In the genomic region with DNA sequence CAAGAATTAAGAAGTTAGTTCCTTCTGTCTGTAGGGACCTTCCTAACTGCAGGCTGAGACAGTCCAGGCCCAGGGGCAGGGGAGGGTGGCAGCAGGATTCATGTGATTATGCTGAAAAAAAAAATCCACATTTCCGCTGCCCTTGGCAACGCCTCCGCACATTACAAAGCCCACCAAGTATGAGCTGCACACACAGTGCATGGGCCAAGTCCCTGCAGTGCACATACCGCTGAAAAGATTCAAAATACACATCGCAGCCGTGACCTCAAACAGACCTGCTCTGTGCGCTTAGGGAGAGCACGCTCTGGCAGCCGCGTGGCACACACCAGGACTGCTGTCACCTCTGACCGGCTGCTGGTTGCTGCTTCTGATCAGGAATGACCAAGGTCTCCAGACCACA, we compare ENCODE assay signal across 15 mouse cellular contexts.
DNase-seq lines count a peak whose midpoint lies in the region; ATAC-seq and TF ChIP-seq lines count a peak whose summit lies in the region.
"Had no signal": no experiment of that assay in that cellular context is flagged by ENCODE, and none has a peak within 500 bp of the region (broad histone marks: within the 10 kb centered on the region; RNA-seq: fewer than 3 reads in every experiment).

No protein-coding gene starts in this region.

- no peak for DNase-seq in forebrain, postnatal 0 days
- DNase-seq in c-Kit-positive CD71-positive TER-119-positive erythroid progenitor cells, embryonic 14.5 days (ENCODE audit: low spot score), result no peak
- DNase-seq in ovary, postnatal 14 days (ENCODE audit: low spot score), result no peak
- DNase-seq: cerebellum, adult 9-11 months; heart, adult 11 months; layer of hippocampus, postnatal 36 days had no signal

- no peaks in the 10 kb centered on the region for H3K9me3 ChIP-seq in intestine, embryonic 15.5 days
- no peaks in the 10 kb centered on the region for H3K9me3 ChIP-seq in intestine, postnatal 0 days (ENCODE audit: control insufficient read depth)
- H3K9me3 ChIP-seq in forebrain, postnatal 0 days (ENCODE audit: low read length), result no peaks in the 10 kb centered on the region
- H3K9me3 ChIP-seq in limb, embryonic 15.5 days, result no peaks in the 10 kb centered on the region
- H3K9me3 ChIP-seq in stomach, embryonic 16.5 days (replicated peaks; ENCODE audit: control insufficient read depth, low read length), result no peaks in the 10 kb centered on the region
- H3K9me3 ChIP-seq: liver, embryonic 15.5 days; megakaryocyte, embryonic 14.5 days had no signal

- no peak overlapping the region for H3K4me3 ChIP-seq in intestine, embryonic 15.5 days (replicated peaks)
- H3K4me3 ChIP-seq in intestine, postnatal 0 days (ENCODE audit: low read depth, low read length), result no peak overlapping the region
- H3K4me3 ChIP-seq in forebrain, postnatal 0 days (ENCODE audit: low read depth, low read length), result no peak overlapping the region
- H3K4me3 ChIP-seq in limb, embryonic 15.5 days, result no peak overlapping the region
- H3K4me3 ChIP-seq in stomach, embryonic 16.5 days (replicated peaks; ENCODE audit: low read length), result no peak overlapping the region
- H3K4me3 ChIP-seq: erythroblast, embryonic 14.5 days; liver, embryonic 15.5 days; megakaryocyte, embryonic 14.5 days had no signal

- 45% methylated on average over 11 of the region's 11 CpGs for WGBS in intestine, embryonic 15.5 days
- WGBS in intestine, postnatal 0 days, result 52% methylated on average over 11 of the region's 11 CpGs
- WGBS in forebrain, postnatal 0 days, result 39% methylated on average over 11 of the region's 11 CpGs
- WGBS in limb, embryonic 15.5 days, result 65% methylated on average over 11 of the region's 11 CpGs
- WGBS in stomach, embryonic 16.5 days, result 45% methylated on average over 11 of the region's 11 CpGs

- ATAC-seq in intestine, embryonic 15.5 days, result peak; percentile 18; the same call in 1 of the 2 replicates
- no peak for ATAC-seq in intestine, postnatal 0 days
- ATAC-seq in forebrain, postnatal 0 days, result peak; percentile 47; the same call in 1 of the 2 replicates
- ATAC-seq in limb, embryonic 15.5 days (ENCODE audit: insufficient number of reproducible peaks, low FRiP score, low TSS enrichment, low read depth), result no peak
- no peak for ATAC-seq in stomach, embryonic 16.5 days (ENCODE audit: insufficient read depth, low FRiP score)
- ATAC-seq in megakaryocyte-erythroid progenitor cell, adult 5-6 weeks (replicated peaks; ENCODE audit: low FRiP score, low TSS enrichment, poor library complexity, severe bottlenecking), result no peak
- ATAC-seq: CD4-positive, CD25-positive, alpha-beta regulatory T cell, adult 4 months had no signal

- no peak for TF ChIP-seq CTCF in intestine, postnatal 0 days (IDR thresholded peaks at IDR 0.05; ENCODE audit: low read depth)
- TF ChIP-seq CTCF in forebrain, postnatal 0 days (IDR thresholded peaks at IDR 0.05; ENCODE audit: low read depth), result no peak

- no peak overlapping the region for H3K9ac ChIP-seq in intestine, embryonic 15.5 days
- H3K9ac ChIP-seq in intestine, postnatal 0 days (ENCODE audit: low read depth, low read length), result no peak overlapping the region
- H3K9ac ChIP-seq in forebrain, postnatal 0 days, result no peak overlapping the region
- H3K9ac ChIP-seq in limb, embryonic 15.5 days, result no peak overlapping the region
- 0 out of 2 replicates have a peak overlapping the region, but pooled peaks have one; percentile 2 for H3K9ac ChIP-seq in stomach, embryonic 16.5 days (ENCODE audit: low read length)
- H3K9ac ChIP-seq: liver, embryonic 15.5 days had no signal

- H3K36me3 ChIP-seq in intestine, embryonic 15.5 days, result no peaks in the 10 kb centered on the region
- H3K36me3 ChIP-seq in intestine, postnatal 0 days (ENCODE audit: control insufficient read depth, insufficient read depth), result 0 out of 2 replicates have a peak, but pooled peaks cover 3% of the 10 kb centered on the region
- H3K36me3 ChIP-seq in forebrain, postnatal 0 days (ENCODE audit: insufficient read depth), result no peaks in the 10 kb centered on the region
- H3K36me3 ChIP-seq in limb, embryonic 15.5 days, result no peaks in the 10 kb centered on the region
- no peaks in the 10 kb centered on the region for H3K36me3 ChIP-seq in stomach, embryonic 16.5 days (ENCODE audit: control insufficient read depth, insufficient read depth, low read length)
- H3K36me3 ChIP-seq: liver, embryonic 15.5 days had no signal

- peaks cover 37% of the 10 kb centered on the region for H3K4me1 ChIP-seq in intestine, embryonic 15.5 days (replicated peaks)
- peaks cover 13% of the 10 kb centered on the region; the same call in 1 of the 2 replicates for H3K4me1 ChIP-seq in intestine, postnatal 0 days (replicated peaks; ENCODE audit: control insufficient read depth, insufficient read depth, low read length)
- H3K4me1 ChIP-seq in forebrain, postnatal 0 days (ENCODE audit: insufficient read depth), result peaks cover 17% of the 10 kb centered on the region; the same call in 1 of the 2 replicates
- peaks cover 80% of the 10 kb centered on the region for H3K4me1 ChIP-seq in limb, embryonic 15.5 days
- H3K4me1 ChIP-seq in stomach, embryonic 16.5 days (ENCODE audit: control insufficient read depth, insufficient read depth, low read length), result peaks cover 38% of the 10 kb centered on the region
- H3K4me1 ChIP-seq: liver, embryonic 15.5 days had no signal

- no peak overlapping the region for H3K27ac ChIP-seq in intestine, embryonic 15.5 days
- H3K27ac ChIP-seq in intestine, postnatal 0 days (ENCODE audit: low read depth, low read length), result no peak overlapping the region
- H3K27ac ChIP-seq in forebrain, postnatal 0 days (ENCODE audit: low read depth, low read length), result peak overlapping the region; percentile 67; the same call in 1 of the 2 replicates
- 0 out of 2 replicates have a peak overlapping the region, but pooled peaks have one; percentile 2 for H3K27ac ChIP-seq in limb, embryonic 15.5 days
- peak overlapping the region; percentile 14 for H3K27ac ChIP-seq in stomach, embryonic 16.5 days (ENCODE audit: low read length)
- H3K27ac ChIP-seq: liver, embryonic 15.5 days had no signal

- no peak overlapping the region for H3K4me2 ChIP-seq in intestine, embryonic 15.5 days (replicated peaks)
- no peak overlapping the region for H3K4me2 ChIP-seq in intestine, postnatal 0 days (replicated peaks; ENCODE audit: low read depth)
- no peak overlapping the region for H3K4me2 ChIP-seq in forebrain, postnatal 0 days (ENCODE audit: low read depth)
- H3K4me2 ChIP-seq in limb, embryonic 15.5 days, result no peak overlapping the region
- H3K4me2 ChIP-seq in stomach, embryonic 16.5 days (ENCODE audit: low read depth, low read length), result no peak overlapping the region
- H3K4me2 ChIP-seq: liver, embryonic 15.5 days had no signal

- no peaks in the 10 kb centered on the region for H3K27me3 ChIP-seq in intestine, embryonic 15.5 days (replicated peaks)
- no peaks in the 10 kb centered on the region for H3K27me3 ChIP-seq in intestine, postnatal 0 days (replicated peaks; ENCODE audit: control insufficient read depth, insufficient read depth, low read length)
- no peaks in the 10 kb centered on the region for H3K27me3 ChIP-seq in forebrain, postnatal 0 days (ENCODE audit: insufficient read depth, low read length)
- H3K27me3 ChIP-seq in limb, embryonic 15.5 days, result no peaks in the 10 kb centered on the region
- no peaks in the 10 kb centered on the region for H3K27me3 ChIP-seq in stomach, embryonic 16.5 days (ENCODE audit: control insufficient read depth, insufficient read depth, low read length)
- H3K27me3 ChIP-seq: liver, embryonic 15.5 days had no signal

Comparison
In these comparisons a context has a peak if more than half of its experiments do, and no peak if none do; other contexts are left out.
1. ATAC-seq: peak in intestine, embryonic 15.5 days (single experiment) and forebrain, postnatal 0 days (single experiment); none in intestine, postnatal 0 days (single experiment), limb, embryonic 15.5 days (single experiment), stomach, embryonic 16.5 days (single experiment) and megakaryocyte-erythroid progenitor cell, adult 5-6 weeks (single experiment).
2. H3K27ac ChIP-seq: peak in forebrain, postnatal 0 days (single experiment), limb, embryonic 15.5 days (single experiment) and stomach, embryonic 16.5 days (single experiment); none in intestine, embryonic 15.5 days (single experiment) and intestine, postnatal 0 days (single experiment).